Mouse (Mus musculus): ENCODE results near the gene Crtam.

DNA sequence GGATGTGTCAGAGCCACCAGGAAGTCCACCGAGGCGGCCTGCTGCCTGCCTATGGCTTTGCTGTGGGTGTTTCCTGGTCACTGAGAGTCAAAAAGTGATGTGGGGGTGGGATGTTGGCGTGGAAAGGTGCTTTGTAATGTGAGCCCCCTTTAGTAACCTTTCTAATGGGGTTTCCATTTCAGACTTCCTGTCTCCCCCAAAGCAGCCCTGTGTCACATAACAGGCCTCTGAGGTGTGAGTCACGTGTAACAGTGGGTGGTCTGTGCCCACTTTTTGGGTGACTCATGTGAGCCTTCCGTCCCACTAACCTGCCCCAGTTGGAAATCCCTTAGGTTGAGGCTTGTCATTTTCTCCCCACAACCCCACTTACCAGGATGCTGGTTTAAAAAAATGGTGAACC is 10.4 kb downstream of the Crtam start:
- TF ChIP-seq CTCF (IDR thresholded peaks at IDR 0.05; ENCODE audit: low read depth) (no peak), EP300 (IDR thresholded peaks at IDR 0.05; ENCODE audit: low read depth) (no peak)
